Mouse (Mus musculus): ENCODE measurements around the gene Akap9.

- TF ChIP-seq POLR2A (IDR thresholded peaks at IDR 0.05; ENCODE audit: low read depth, low read length) = no peak
- no peak for TF ChIP-seq CTCF (IDR thresholded peaks at IDR 0.05; ENCODE audit: extremely low read depth, insufficient read length, insufficient replicate concordance, low read depth, low read length)
These were observed 43.1 kb downstream of the Akap9 start for GRCm38 (mm10) chr5:3970936-3971335.
